Mouse (Mus musculus) lung, adult 2 months (tissue): ENCODE measurements around the gene Tmem171.

Source experiments
- CTCF ChIP-seq: fragments of 200-500 bp; IDR thresholded peaks from 2 replicates; pipeline ENCODE4 v1.5.1; 2011; ENCODE audit warnings: mild to moderate bottlenecking, low read length, control low read depth; ENCODE audit not compliant: insufficient read depth
- POLR2A ChIP-seq: fragments of 200-500 bp; IDR thresholded peaks from 2 replicates; pipeline ENCODE4 v1.6.1; 2011; ENCODE audit warnings: low read depth, mild to moderate bottlenecking, control low read depth, low read length, borderline replicate concordance; ENCODE audit errors: extremely low read depth

GRCm38 (mm10) chr13:98679631-98680041 is 15.0 kb downstream of the Tmem171 start:
- TF ChIP-seq CTCF = no peak
- no peak for TF ChIP-seq POLR2A
